Mouse (Mus musculus): ENCODE results near the gene Slc13a5. TPM values are rescaled to one million over a fixed set of nuclear protein-coding genes. Genes with fewer than 3 reads are reported as not detected.

The Slc13a5 gene
- polyA plus RNA-seq, 1 experiment from 2014 or later: 14.0 TPM

DNA sequence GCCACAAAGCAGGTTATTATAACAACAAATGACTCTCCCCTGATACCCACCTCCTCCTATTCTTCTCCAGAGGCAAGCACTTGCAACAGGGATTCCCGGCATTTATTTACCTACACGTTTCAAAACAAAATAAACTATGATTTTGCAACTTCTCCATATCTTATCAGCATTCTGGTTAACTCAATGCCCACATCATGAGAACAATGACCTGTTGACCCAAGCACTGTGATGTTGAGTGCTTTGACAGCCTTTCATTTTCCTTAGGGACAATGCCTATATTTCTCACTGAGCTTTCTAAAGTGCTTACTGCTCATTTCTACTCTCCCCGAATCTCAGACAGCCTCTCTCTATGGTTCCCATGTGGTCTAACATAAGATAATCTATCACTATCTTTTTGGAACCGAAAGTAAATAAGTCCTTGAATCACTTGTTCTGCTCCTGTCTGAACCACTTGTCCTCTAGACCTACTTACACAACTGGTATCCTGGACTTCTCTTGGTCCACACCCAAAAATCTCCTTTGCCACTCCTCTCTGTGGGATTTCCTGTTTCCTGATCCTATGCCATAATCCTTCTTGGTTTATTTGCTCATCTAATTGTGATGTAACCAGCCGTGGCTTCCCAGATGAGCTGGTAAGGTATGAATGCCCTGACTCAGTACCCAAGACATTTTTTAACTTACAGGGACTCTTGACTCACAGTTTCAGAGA, 14.3 kb upstream of the Slc13a5 start:
- no peak overlapping the region for H3K4me3 ChIP-seq (ENCODE audit: low read depth, low read length)
- no peak overlapping the region for H3K4me2 ChIP-seq (ENCODE audit: low read depth, low read length)
- no peaks in the 10 kb centered on the region for H3K4me1 ChIP-seq (ENCODE audit: control insufficient read depth, insufficient read depth, low read length)
- no peaks in the 10 kb centered on the region for H3K36me3 ChIP-seq (ENCODE audit: control insufficient read depth, insufficient read depth, low read length)
- no peak overlapping the region for H3K27ac ChIP-seq (replicated peaks; ENCODE audit: low read depth, low read length)
- H3K27me3 ChIP-seq (replicated peaks; ENCODE audit: control insufficient read depth, insufficient read depth, low read length): no peaks in the 10 kb centered on the region
- no peak for ATAC-seq (ENCODE audit: low read depth)
- WGBS: 81% methylated on average over 5 of the region's 5 CpGs
- no peak for DNase-seq (ENCODE audit: low spot score)
- H3K9me3 ChIP-seq (ENCODE audit: control insufficient read depth, low read length): no peaks in the 10 kb centered on the region
- no peak overlapping the region for H3K9ac ChIP-seq (ENCODE audit: low read depth, low read length)

DNA sequence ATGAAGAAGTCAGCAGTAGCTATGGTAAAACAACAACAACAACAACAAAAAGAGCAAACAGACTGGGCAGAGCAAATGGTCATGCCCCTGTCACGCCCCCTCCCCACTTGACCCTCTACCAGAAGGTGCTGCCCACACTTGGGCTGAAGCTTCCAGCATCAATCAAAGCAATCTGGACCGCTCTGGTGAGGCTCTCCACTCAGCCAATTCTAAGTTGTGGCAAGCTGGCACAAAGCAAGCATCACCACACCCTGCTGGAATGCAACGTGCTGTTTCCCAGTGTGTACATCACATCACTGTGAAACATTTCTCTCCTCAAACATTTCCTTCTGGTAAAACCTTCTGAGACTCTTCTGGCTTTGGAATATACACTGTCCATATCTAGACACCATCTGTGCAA, 6.3 kb upstream of the Slc13a5 start:
- H3K4me1 ChIP-seq (ENCODE audit: control insufficient read depth, insufficient read depth, low read length): no peaks in the 10 kb centered on the region
- H3K27me3 ChIP-seq (replicated peaks; ENCODE audit: control insufficient read depth, insufficient read depth, low read length): 0 out of 2 replicates have a peak, but pooled peaks cover under 1% of the 10 kb centered on the region
- no peak overlapping the region for H3K27ac ChIP-seq (replicated peaks; ENCODE audit: low read depth, low read length)
- ATAC-seq (ENCODE audit: low read depth) (no peak), DNase-seq (ENCODE audit: low spot score) (no peak)
- H3K4me3 ChIP-seq (ENCODE audit: low read depth, low read length): no peak overlapping the region
- 57% methylated on average over 3 of the region's 3 CpGs for WGBS
- H3K9me3 ChIP-seq (ENCODE audit: control insufficient read depth, low read length): no peaks in the 10 kb centered on the region
- no peak overlapping the region for H3K9ac ChIP-seq (ENCODE audit: low read depth, low read length)
- no peaks in the 10 kb centered on the region for H3K36me3 ChIP-seq (ENCODE audit: control insufficient read depth, insufficient read depth, low read length)
- H3K4me2 ChIP-seq (ENCODE audit: low read depth, low read length): no peak overlapping the region

DNA sequence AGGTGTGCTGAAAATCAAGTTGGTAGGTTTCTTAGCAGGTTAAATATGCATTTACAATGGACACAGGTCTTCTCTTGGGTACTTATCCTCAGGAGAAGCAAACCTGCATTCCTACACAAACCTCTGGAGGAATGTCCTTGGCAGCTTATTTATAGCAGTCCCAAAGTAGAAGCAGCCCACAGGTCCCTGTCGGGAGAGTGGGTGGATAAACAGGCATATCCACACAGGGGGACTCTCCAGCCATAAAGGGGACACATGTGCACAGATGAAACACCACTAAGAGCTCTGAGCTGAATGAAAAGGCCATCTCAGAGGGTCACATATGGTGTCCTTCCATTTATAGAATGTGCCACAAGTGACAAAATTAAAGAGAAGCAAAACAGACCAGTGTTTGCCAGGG, 4.7 kb upstream of the Slc13a5 start:
- Histone ChIP-seq H3K27ac (replicated peaks; ENCODE audit: low read depth, low read length) (no peak overlapping the region), H3K36me3 (ENCODE audit: control insufficient read depth, insufficient read depth, low read length) (no peaks in the 10 kb centered on the region), H3K4me2 (ENCODE audit: low read depth, low read length) (no peak overlapping the region), H3K9ac (ENCODE audit: low read depth, low read length) (no peak overlapping the region), H3K4me1 (ENCODE audit: control insufficient read depth, insufficient read depth, low read length) (no peaks in the 10 kb centered on the region), H3K9me3 (ENCODE audit: control insufficient read depth, low read length) (no peaks in the 10 kb centered on the region), H3K4me3 (ENCODE audit: low read depth, low read length) (no peak overlapping the region), H3K27me3 (replicated peaks; ENCODE audit: control insufficient read depth, insufficient read depth, low read length) (peaks cover 16% of the 10 kb centered on the region)
- DNase-seq (ENCODE audit: low spot score): no peak
- no peak for ATAC-seq (ENCODE audit: low read depth)
- WGBS: 48% methylated on average over 1 of the region's 1 CpGs

DNA sequence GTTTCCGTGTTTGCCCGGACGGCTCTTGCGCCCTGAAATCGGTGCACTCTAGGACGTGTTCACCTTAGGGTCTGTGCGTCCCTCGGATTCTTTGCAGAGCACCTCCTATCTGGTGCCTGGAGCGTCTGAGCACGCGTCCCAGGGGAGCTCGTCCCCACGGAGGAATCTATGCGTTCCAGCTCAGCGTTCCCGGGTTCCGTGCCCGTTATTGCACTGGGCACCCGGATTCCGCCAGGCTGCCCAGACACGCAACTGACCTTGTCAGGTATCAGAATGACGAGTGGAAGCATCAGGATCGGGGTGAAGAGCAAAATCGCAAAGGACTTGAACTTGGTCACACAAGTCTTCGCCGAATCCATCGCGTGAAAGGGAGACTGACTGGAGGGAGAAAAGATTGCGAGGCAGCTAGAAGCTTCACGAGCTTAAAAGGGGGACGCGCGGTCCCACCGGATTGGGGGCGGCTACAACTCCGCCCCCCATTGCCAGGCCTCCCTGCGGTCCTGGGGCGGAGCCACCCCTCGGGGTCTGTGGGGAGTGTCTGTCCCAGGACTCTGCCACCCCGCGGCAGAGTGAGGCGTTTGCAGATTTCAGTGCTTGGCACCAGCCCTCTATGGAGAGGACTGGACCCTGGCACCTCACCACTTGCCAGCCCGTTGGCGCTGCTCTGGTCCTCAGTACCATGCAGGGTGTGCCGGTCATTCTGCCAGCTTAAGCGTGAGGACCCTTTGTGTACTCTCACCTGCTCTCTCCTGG, 639 bp downstream of the Slc13a5 start:
- 1% methylated on average over 44 of the region's 46 CpGs for WGBS
- DNase-seq (ENCODE audit: low spot score) (peak; percentile 83), ATAC-seq (ENCODE audit: low read depth) (peak; percentile 90)
- H3K27ac ChIP-seq (replicated peaks; ENCODE audit: low read depth, low read length): no peak overlapping the region
- peak overlapping the region; percentile 57 for H3K9ac ChIP-seq (ENCODE audit: low read depth, low read length)
- peaks cover 41% of the 10 kb centered on the region for H3K27me3 ChIP-seq (replicated peaks; ENCODE audit: control insufficient read depth, insufficient read depth, low read length)
- peak overlapping the region; percentile 76 for H3K4me2 ChIP-seq (ENCODE audit: low read depth, low read length)
- 0 out of 2 replicates have a peak, but pooled peaks cover 3% of the 10 kb centered on the region for H3K4me1 ChIP-seq (ENCODE audit: control insufficient read depth, insufficient read depth, low read length)
- H3K36me3 ChIP-seq (ENCODE audit: control insufficient read depth, insufficient read depth, low read length): no peaks in the 10 kb centered on the region
- peak overlapping the region; percentile 45 for H3K4me3 ChIP-seq (ENCODE audit: low read depth, low read length)
- no peaks in the 10 kb centered on the region for H3K9me3 ChIP-seq (ENCODE audit: control insufficient read depth, low read length)

DNA sequence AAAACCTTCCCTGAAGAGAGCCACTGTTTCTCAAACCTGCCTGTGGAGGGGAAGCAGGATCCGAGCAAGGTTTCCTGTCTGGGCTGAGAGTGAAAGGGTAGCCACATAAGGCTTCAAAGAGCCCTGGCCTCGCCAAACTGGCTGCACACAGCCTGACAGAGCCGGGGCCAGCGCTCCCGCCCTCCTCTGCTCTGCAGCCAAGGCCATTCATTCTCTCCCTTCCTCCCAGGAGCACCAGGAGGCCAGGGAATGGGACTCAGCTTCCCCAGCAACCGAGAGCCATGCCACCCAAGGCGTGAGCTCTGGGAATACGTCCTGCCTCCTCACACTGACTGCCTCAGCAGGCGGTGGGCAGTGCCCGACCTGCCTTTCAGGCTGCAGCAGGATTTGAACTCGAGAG, 1.5 kb downstream of the Slc13a5 start:
- Histone ChIP-seq H3K36me3 (ENCODE audit: control insufficient read depth, insufficient read depth, low read length) (no peaks in the 10 kb centered on the region), H3K4me1 (ENCODE audit: control insufficient read depth, insufficient read depth, low read length) (0 out of 2 replicates have a peak, but pooled peaks cover 3% of the 10 kb centered on the region), H3K9me3 (ENCODE audit: control insufficient read depth, low read length) (no peaks in the 10 kb centered on the region), H3K9ac (ENCODE audit: low read depth, low read length) (no peak overlapping the region), H3K27me3 (replicated peaks; ENCODE audit: control insufficient read depth, insufficient read depth, low read length) (peaks cover 41% of the 10 kb centered on the region), H3K4me3 (ENCODE audit: low read depth, low read length) (peak overlapping the region; percentile 45; the same call in 1 of the 2 replicates), H3K4me2 (ENCODE audit: low read depth, low read length) (0 out of 2 replicates have a peak overlapping the region, but pooled peaks have one; percentile 27), H3K27ac (replicated peaks; ENCODE audit: low read depth, low read length) (no peak overlapping the region)
- DNase-seq (ENCODE audit: low spot score): no peak
- 7% methylated on average over 11 of the region's 11 CpGs for WGBS
- ATAC-seq (ENCODE audit: low read depth): no peak

DNA sequence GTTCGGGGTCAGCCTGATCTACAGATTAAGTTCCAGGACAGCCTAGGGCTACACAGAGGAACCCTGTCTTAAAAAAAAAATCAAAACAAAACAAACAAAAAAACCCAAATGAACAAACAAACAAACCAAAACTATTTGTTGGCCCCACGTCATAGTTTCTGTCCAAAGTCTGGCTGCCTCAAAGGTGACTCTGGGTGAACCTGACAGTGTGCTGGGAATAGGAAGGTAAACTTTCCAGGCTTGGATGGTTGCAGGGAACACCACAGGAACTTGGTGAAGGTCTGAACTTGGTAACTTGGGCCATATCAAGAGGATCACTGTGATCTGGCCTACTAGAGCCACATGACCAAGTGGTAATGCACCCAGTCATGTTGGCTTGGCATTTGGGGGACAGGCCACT, 10.6 kb downstream of the Slc13a5 start:
- Histone ChIP-seq H3K27ac (replicated peaks; ENCODE audit: low read depth, low read length) (no peak overlapping the region), H3K36me3 (ENCODE audit: control insufficient read depth, insufficient read depth, low read length) (no peaks in the 10 kb centered on the region), H3K4me3 (ENCODE audit: low read depth, low read length) (no peak overlapping the region), H3K4me2 (ENCODE audit: low read depth, low read length) (no peak overlapping the region), H3K27me3 (replicated peaks; ENCODE audit: control insufficient read depth, insufficient read depth, low read length) (no peaks in the 10 kb centered on the region), H3K4me1 (ENCODE audit: control insufficient read depth, insufficient read depth, low read length) (no peaks in the 10 kb centered on the region), H3K9ac (ENCODE audit: low read depth, low read length) (no peak overlapping the region), H3K9me3 (ENCODE audit: control insufficient read depth, low read length) (no peaks in the 10 kb centered on the region)
- DNase-seq (ENCODE audit: low spot score) (no peak), ATAC-seq (ENCODE audit: low read depth) (no peak)
- WGBS: 79% methylated on average over 2 of the region's 2 CpGs

DNA sequence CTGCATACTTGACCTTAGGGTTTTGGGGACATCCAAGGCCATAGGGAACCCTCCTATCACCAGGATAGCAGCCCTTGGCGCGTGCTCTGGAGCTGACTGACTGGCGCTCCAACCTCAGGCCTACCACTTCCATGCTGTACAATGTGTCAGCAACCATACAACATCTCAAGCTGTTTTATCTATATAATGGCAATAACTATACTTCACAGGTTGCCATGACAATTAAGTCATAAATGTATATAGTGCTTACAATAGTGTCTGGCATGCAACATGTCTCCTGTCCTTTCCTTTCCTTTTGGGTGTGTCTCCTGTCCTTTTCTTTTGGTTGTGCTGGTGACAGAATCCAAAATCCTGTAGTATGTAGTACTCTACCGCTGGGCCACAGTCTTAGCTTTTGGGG, 11.4 kb downstream of the Slc13a5 start:
- no peaks in the 10 kb centered on the region for H3K27me3 ChIP-seq (replicated peaks; ENCODE audit: control insufficient read depth, insufficient read depth, low read length)
- 95% methylated on average over 4 of the region's 4 CpGs for WGBS
- H3K4me2 ChIP-seq (ENCODE audit: low read depth, low read length): no peak overlapping the region
- ATAC-seq (ENCODE audit: low read depth) (no peak), DNase-seq (ENCODE audit: low spot score) (no peak)
- no peak overlapping the region for H3K27ac ChIP-seq (replicated peaks; ENCODE audit: low read depth, low read length)
- no peaks in the 10 kb centered on the region for H3K4me1 ChIP-seq (ENCODE audit: control insufficient read depth, insufficient read depth, low read length)
- H3K9me3 ChIP-seq (ENCODE audit: control insufficient read depth, low read length): no peaks in the 10 kb centered on the region
- no peak overlapping the region for H3K9ac ChIP-seq (ENCODE audit: low read depth, low read length)
- H3K4me3 ChIP-seq (ENCODE audit: low read depth, low read length): no peak overlapping the region
- H3K36me3 ChIP-seq (ENCODE audit: control insufficient read depth, insufficient read depth, low read length): no peaks in the 10 kb centered on the region

DNA sequence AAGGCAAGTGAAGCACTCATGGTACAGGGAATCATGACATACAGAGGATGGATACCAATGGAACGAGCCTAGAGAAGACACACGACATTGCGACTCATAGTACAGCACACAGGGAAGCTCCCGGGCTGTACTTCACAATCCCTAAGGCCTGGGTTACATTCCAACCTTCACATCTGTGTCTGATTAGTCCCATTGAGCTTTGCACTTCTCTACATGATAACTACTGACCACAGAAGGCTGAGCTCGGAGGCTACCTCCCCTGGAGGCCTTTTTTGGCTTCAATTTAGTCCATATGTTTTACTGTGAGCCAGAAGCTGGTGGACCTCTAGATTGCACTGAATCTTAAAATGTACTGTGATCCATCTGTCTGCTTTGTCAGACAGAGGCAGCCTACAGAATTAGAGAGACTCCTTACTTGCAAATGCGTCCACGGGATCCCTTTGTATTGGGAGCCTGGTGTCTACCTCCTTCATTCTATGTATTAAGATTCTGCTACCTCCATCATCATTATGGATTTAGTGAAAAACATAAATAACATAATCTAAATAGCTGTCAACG, 21.7 kb downstream of the Slc13a5 start:
- Histone ChIP-seq H3K4me2 (ENCODE audit: low read depth, low read length) (no peak overlapping the region), H3K27me3 (replicated peaks; ENCODE audit: control insufficient read depth, insufficient read depth, low read length) (no peaks in the 10 kb centered on the region), H3K9ac (ENCODE audit: low read depth, low read length) (no peak overlapping the region), H3K9me3 (ENCODE audit: control insufficient read depth, low read length) (no peaks in the 10 kb centered on the region), H3K4me1 (ENCODE audit: control insufficient read depth, insufficient read depth, low read length) (no peaks in the 10 kb centered on the region), H3K27ac (replicated peaks; ENCODE audit: low read depth, low read length) (no peak overlapping the region), H3K36me3 (ENCODE audit: control insufficient read depth, insufficient read depth, low read length) (no peaks in the 10 kb centered on the region), H3K4me3 (ENCODE audit: low read depth, low read length) (no peak overlapping the region)
- ATAC-seq (ENCODE audit: low read depth) (no peak), DNase-seq (ENCODE audit: low spot score) (peak; percentile 32)
- 60% methylated on average over 8 of the region's 8 CpGs for WGBS

Data from embryonic facial prominence, embryonic 14.5 days (tissue).